Mouse (Mus musculus): ENCODE data around the gene Tmod3.
A peak's percentile ranks its signal among the peaks of the same experiment; 100 is the strongest.
"Not testable (repeated sequence)": the region's sequence is repeated elsewhere in the genome, so short reads cannot be mapped to it uniquely, and the experiment has no call there.

Tmod3 gene

DNA sequence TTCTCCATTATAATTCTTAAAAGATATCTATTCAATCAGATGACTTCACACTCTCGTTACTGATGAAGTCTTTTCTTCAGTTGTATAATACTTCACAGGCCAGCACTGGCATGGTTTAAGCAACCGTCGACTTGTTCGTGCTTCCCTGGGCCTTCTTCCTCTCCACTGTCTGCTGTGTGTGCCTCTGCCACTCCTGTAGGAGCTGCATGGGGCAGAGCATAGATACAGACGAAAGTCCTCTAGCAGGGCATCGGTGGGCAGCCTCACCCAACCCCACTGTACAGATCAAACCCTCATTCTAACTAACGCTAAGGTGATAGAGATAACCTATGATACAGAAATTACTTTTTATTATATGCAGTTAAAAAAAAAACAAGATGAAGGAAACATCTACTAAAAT is 60.9 kb downstream of the Tmod3 start:
- no peak for DNase-seq (ENCODE audit: low read depth, low spot score)

DNA sequence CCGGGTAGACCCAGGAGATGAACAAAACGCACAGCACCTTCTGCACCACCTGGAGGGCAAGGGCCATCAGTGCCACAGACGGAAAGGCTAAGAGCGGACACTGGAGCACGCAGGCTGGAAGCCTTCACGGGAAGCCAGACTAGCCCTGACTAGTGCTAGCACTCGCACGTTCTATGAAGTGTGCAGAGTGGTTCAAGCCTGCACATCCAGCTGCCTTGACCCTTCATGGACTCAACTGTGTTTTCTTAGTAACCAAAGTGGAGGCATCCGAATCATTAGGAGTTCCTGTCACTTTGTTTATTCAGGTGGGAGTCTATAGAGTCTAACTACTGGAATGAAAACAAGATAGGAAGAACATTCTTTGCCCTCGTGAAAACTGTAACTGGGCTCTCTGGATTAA is 63.5 kb downstream of the Tmod3 start:
- no peak for DNase-seq (ENCODE audit: low read depth, low spot score)

DNA sequence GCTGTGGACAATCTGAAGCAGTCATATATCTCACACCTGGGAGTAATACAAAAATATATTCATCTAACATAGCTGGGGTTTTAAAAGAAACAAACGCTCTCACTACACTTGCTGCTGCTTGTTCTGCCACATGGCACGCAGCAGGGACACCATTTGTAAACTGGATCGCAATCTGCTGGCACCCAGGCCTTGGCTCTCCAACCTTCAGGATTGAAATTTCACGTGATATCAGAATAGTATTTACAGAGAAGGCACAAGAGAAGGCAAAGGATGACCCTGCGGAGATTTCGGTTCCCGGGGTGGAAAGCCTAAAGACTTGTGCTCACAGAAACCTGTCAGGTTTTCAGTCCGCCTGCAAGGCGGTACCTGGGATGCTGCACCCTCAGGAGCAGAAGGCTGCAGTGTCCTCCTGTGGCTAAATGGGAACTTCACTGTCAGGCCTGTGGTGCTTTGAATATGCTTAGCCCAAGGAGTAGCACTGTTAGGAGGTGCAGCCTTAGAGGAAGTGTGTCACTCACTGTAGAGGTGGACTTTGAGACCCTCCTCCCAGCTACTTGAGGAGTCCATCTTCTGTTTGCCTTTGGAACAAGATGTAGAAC is 65.0 kb downstream of the Tmod3 start:
- no peak for DNase-seq (ENCODE audit: low read depth, low spot score)

DNA sequence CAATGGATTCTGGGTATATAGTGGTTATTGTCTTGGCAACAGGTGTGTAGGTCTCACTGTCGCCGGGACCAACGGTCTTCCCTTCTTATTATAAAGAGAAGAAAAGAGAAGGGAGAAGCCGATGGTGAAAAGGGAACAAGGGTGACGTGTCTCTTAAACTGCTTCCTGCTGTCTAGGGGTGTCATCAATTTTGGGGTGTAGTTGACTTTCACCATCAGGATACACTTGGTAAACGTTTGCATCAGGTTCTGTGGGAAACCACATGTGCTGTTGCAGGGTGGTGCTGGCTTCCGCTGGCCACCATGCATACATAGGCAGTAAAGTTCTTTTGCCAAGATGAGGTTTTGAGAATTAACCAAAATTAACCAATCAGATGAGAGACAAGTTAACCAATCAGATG is 71.2 kb downstream of the Tmod3 start:
- DNase-seq (ENCODE audit: low read depth, low spot score) = not testable (repeated sequence)

DNA sequence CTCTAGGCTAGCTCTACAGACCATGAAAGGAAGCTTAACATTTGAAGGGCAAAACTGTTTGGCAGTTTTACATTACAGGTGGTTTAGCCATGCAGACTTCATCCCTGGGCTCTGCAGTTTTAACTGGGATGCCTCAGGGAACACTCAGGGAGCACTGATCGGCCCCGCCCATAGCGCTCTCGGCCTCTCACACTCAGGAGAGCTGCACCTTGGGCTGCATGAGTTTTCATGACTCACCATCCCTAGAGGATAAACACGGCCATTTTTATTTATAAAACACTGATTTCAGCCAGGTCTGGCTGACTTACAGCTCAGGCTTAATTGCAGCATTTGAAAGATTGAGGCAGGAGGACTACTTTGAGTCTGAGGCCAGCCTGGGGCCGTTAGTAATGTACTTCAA is 74.2 kb downstream of the Tmod3 start:
- DNase-seq (ENCODE audit: low read depth, low spot score) = no peak

DNA sequence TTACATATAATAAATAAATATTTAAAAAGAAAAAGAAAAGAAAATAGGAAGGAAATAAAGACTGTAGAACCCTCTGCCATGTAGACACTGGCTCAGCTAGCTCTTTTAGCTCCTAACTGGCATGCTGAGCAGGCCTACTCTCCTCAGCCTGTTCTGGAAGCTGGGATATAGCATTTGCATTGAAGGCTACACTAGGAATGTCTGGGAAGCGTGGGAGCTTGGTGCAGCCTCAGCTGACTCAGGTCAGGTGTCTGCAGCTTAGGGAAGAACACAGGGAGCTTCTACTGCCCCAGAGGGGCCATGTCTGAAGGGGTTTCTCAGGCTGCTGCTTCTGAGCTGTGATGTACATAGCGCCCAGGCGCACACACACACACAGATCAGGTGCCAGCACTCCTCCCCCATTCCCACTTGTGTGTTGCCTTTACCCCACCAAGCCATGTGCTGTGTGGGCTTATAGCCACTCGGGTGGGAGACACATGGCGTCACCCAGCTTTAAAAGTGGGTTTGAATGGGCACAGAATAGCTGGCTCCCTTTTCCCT is 78.9 kb downstream of the Tmod3 start:
- DNase-seq (ENCODE audit: low read depth, low spot score) = no peak

DNA sequence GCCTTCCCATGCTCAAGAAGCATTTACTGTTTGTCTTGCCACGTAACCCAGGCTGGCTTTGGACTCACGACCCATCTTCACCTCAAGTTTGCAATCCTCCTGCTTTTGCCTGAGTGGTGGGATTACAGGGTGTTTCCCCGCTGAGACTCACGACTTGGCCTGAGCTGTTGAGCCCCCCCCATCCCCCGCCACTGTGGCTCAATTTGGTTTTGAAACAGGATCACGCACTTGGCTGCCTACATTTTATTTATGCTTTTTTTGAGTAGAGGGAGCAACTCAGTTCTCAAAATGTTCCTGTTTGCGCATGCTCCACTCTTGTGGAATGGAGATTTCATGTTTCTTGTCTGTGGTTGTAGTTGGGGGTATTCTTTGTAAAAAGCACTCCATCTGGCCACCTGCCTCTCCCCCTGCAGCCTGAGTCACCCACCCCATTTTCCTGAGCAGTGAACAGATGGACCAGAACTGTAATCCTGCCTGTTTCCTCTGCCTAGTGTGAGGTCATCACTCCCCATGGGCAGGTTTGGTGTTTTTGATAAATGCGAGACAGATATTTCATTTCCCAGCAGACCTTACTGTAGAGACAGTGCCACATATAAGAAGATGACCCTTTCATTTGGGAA is 80.2 kb downstream of the Tmod3 start:
- peak; percentile 33 for DNase-seq (ENCODE audit: low read depth, low spot score)

DNA sequence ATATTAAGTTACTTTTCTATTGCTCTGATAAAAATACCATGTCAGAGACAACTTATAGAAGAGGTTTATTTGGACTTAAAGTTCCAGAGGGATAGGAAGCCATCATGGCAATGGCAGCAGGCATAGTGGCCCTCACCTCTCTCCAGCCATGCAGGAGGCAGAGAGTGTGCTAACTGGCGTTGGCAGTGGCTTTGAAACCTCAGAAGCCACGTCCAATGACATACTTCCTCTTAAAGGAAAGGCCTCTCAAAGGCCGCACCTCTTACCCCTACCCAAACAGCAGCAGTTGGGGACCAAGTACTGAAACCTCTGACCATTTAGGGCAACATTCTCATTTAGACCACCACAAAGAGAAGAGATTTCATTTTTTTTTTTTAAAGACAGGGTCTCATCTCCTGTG is 82.2 kb downstream of the Tmod3 start:
- DNase-seq (ENCODE audit: low read depth, low spot score) = no peak

DNA sequence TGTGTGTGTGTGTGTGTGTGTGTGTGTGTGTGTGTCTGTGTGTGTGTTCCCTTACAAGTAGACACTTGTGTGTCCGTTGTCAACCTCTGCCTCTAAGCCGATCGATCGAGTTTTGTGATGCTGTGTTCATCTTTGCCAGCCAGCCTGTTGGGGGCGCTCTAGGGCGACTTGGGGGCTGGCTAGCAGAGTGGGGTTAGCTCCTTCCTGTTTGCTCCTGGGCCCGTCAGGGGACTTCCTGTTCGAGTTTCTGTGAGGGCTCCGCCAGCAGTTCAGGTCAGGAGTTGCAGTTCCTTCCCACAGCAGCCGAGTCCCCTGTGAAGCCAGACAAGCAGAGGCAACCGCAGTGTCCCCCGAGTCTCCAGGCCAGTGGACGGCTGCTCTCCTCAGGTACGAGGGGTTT is 91.2 kb downstream of the Tmod3 start:
- DNase-seq (ENCODE audit: low read depth, low spot score) = no peak

DNA sequence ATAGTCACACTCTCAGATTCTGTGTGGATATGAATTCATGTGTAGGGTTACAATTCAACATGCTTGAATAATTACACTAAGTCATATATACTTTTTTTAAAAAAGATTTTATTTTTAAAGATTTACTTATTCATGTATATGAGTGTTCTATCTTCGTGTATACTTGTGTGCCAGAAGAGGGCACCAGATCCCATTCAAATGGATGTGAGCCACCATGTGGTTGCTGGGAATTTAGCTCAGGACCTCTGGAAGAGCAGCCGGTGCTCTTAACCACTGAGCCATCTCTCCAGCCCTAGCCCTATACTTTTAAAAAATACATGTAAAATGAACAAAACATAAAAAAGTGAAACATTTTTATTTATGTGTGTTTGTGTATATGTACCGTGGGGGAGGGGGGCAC is 91.9 kb downstream of the Tmod3 start:
- DNase-seq (ENCODE audit: low read depth, low spot score) = no peak

DNA sequence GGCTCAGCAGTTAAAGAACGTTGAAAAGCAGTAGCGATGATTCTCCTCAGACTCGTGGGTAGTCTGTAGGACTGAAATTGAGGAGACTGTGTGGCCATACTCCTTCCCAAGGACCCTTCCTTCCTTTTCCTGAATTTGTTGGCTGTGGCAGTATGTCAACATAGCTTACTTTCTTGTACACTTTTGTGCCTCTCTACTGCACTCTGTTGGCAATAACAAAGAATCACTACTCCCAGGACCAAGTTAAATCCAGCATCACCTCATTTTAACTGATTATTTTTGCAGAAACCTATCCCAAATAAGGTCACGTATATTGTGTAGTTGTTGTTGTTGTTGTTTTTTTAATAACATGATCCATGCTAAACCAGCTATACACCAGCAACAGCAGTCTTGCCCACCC is 92.8 kb downstream of the Tmod3 start:
- no peak for DNase-seq (ENCODE audit: low read depth, low spot score)

DNA sequence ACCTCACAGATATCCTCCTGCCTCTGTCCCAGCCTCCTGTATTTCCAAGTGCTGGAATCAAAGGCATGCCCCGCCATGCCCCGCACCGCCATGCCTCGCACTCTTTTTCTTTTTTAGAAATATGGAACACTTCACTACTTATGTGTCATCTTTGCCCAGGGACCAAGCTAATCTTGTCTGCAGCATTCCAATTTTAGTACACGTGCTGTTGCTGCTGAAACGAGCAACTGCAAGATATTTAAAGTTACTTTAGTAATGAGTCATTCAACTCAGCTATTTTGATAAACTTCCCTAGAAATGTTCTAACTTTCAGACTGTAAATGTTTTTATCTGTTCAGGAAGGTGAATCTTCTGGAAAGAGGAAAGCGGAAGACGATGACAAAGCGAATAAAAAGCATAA is 93.6 kb downstream of the Tmod3 start:
- DNase-seq (ENCODE audit: low read depth, low spot score) = no peak

DNA sequence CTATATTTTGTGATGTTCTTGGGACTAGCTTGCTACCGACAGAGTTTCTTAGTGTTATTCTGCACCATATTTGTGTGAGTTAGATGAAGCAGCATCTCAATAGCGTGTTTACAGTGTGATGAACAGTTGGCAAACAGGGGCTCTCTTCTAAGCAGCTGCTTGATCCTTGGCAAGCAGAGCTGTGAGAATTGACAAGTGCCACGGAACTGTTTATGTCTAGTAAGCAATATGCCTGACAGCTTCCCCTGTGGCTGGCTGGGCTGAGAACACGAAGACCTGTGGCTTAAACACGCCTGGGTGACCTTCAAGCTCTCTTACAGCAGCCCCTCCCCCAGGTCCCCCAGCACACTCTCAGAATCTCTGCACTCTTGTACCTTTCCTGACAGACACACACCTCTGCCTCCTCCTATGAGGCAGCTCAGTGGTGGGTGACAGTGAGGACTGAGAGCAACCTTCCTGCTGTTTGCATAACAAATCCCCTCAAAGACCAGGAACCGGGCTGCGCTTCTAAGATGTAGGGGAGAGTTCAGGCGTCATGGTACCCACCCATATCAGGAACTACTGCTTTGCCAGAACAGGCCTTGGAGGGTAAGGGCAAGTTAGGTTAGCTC is 96.3 kb downstream of the Tmod3 start:
- DNase-seq (ENCODE audit: low read depth, low spot score) = no peak

DNA sequence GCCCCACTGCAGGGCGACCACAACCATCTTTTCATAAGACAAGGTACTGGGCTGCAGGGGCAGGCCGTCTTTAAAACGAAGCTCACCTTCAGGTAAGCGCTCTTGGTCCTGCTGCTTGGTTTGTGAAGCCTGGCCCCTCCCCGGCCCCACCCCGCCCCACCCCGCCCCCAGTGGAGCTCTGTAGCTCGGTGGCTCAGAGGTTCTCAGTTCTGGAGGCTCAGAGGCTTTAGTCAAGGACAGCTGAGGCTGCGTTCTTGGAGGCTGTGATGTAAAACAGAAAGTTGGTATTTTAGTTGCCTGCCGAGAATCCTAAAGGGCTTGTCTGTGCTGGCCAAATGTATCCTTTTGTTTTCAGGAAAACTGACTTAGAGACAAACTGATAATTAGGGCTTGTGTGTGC is 103.8 kb downstream of the Tmod3 start:
- DNase-seq (ENCODE audit: low read depth, low spot score) = no peak

DNA sequence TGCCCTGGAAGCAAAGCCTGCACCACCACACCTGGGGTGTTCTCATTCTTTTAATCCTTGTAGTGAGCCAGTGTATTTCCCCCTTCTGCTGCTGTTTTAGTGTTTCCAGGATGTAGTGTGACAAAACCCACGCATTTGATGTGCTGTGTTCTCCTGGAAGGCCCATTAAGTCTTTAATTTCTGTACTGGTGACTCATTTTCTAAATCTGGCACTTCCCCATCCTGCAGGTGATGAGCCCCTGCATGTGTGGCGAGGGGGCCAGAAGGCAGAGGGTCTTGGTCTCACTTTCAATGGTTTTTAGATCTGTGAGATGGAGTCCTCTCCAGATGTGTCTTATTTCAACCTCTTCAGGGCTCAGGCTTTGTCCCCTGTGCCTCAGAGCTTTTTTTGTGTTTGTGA is 105.5 kb downstream of the Tmod3 start:
- no peak for DNase-seq (ENCODE audit: low read depth, low spot score)

DNA sequence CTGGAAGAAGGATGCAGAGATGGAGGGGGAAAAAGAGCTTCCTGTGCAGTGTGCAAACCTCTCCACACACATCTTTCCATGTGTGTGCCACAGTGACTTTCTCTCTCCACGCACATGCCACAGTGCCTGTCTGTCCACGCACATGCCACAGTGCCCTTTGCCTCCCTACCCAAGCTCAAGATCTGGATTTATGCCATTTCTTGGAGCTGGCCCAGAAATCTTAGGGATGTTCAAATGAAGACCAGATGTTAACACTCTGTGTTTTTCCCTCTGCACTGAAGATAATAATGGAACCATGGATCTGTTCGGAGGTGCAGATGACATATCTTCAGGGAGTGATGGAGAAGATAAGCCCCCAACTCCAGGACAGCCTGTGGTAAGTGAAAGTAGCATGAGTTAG is 111.4 kb downstream of the Tmod3 start:
- DNase-seq (ENCODE audit: low read depth, low spot score) = no peak

Data from retina, postnatal 7 days (tissue).